Mouse (Mus musculus) MEL (cell line): Measurements from ENCODE around the gene Tjp1.

Experiments
- CHD1 ChIP-seq: IDR thresholded peaks from 2 replicates; pipeline ENCODE4 v1.6.1; 2012; ENCODE audit warnings: low read depth, mild to moderate bottlenecking, inconsistent platforms, low read length, improper control_type of control experiment
- CTCF ChIP-seq, 3 experiments: IDR thresholded peaks in 2 of 3; conservative IDR thresholded peaks in 1 of 3; 2 replicates each; pipeline ENCODE4 v1.5.1; 2011 to 2012; ENCODE audit warnings: low read length in 3 of 3, low read depth in 2 of 3, mild to moderate bottlenecking in 2 of 3, improper control_type of control experiment in 1 of 3, inconsistent platforms in 1 of 3, mixed read lengths in 1 of 3, moderate library complexity in 1 of 3; ENCODE audit not compliant: control insufficient read depth in 1 of 3, insufficient read depth in 1 of 3, poor library complexity in 1 of 3, severe bottlenecking in 1 of 3
- ELF1 ChIP-seq: IDR thresholded peaks from 2 replicates; pipeline ENCODE4 v1.6.1; 2014; ENCODE audit warnings: low read depth, mild to moderate bottlenecking, inconsistent platforms, low read length, improper control_type of control experiment, moderate library complexity
- EP300 ChIP-seq, 2 experiments: IDR thresholded peaks; 2 replicates each; pipeline ENCODE4 v1.6.1; 2011; ENCODE audit warnings: improper control_type of control experiment in 2 of 2, low read length in 2 of 2, low read depth in 1 of 2, mild to moderate bottlenecking in 1 of 2
- HCFC1 ChIP-seq: IDR thresholded peaks from 2 replicates; pipeline ENCODE4 v1.6.1; 2012; ENCODE audit warnings: low read depth, mild to moderate bottlenecking, inconsistent platforms, low read length, improper control_type of control experiment, moderate library complexity
- MAFK ChIP-seq: IDR thresholded peaks from 2 replicates; pipeline ENCODE4 v1.6.1; 2011; ENCODE audit warnings: low read depth, mild to moderate bottlenecking, low read length, improper control_type of control experiment, borderline replicate concordance
- MAX ChIP-seq: IDR thresholded peaks from 2 replicates; pipeline ENCODE4 v1.6.1; 2011; ENCODE audit warnings: low read length, improper control_type of control experiment

- TF ChIP-seq CTCF (IDR thresholded peaks at IDR 0.05 in 2 of 3, conservative IDR thresholded peaks at IDR 0.05 in 1 of 3; ENCODE audit: control insufficient read depth in 1 of 3, insufficient read depth in 1 of 3, low read depth in 2 of 3, low read length in 3 of 3, poor library complexity in 1 of 3, severe bottlenecking in 1 of 3) (no peak), MAX (no peak), EP300 (IDR thresholded peaks at IDR 0.05; ENCODE audit: low read depth in 1 of 2, low read length in 2 of 2) (no peak), MAFK (no peak), ELF1 (no peak), CHD1 (no peak), HCFC1 (no peak)
Observed at GRCm38 (mm10) chr7:65570691-65571090, 43.1 kb upstream of the Tjp1 start.
